Mouse (Mus musculus) embryo, embryonic 10 days (tissue): ENCODE results near the gene Acvr1c.

Experiments used
- DNase-seq: peaks from one replicate; pipeline ENCODE4 v3.0.0-alpha.2; 2015; ENCODE audit warnings: low spot score

The Acvr1c gene

DNA sequence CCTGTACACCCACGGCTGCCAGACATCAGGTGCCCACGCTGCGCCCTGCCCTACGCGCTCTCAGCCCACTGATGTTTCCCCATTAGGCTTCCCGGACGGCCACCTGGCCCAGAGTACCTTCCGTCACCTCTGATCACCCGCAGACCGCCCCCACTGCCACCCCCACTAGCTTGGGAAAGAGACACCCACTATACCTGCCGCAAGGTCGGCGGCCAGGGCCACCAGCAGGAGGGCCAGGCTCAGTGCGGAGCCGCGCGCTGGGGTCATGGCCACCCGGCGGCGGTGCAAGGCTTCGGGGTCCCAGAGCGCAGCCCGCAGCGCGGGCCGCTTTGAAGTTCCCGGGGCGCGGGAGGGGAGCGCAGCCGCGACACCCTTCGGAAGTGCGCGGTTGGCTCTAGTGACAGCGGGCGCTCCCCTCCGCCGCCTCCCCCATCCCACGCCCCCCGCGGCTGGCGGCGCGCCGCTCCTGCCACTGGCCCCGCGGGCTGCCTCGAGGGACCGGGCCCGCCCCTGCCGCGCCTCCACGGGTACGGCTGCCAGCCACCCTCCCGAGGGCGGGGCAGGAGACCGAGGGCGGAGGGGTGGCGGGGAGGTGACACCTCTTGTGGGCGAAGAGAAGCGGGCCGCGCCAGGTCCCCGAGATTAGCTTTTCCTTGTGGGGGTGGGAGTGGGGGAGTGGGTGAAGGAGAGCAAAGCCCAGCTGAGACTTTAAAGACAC is at the start of gene Acvr1c:
TSS of gene Acvr1c (minus strand) at position 482 of the 718 bp plus-strand sequence.
- peak; percentile 9 for DNase-seq

DNA sequence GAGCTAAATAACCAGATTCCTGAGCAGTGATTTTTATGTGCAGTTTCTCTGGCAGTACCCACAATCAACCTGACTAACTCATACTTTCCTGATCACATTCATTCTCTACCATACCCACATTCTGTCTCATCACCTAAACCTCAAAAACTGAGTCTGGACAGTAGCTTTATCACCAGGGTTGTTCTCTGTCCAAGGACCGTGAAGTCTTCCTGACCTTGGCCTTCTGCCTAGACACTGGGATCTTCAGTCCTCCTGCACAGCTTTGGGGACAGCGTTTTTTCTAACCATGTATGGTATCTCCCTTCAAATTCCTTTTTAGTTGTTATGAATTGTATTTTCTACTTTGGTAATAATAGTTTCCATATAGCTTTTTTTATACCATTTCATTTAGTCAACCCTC is 45.8 kb upstream of the Acvr1c start:
- DNase-seq = no peak

DNA sequence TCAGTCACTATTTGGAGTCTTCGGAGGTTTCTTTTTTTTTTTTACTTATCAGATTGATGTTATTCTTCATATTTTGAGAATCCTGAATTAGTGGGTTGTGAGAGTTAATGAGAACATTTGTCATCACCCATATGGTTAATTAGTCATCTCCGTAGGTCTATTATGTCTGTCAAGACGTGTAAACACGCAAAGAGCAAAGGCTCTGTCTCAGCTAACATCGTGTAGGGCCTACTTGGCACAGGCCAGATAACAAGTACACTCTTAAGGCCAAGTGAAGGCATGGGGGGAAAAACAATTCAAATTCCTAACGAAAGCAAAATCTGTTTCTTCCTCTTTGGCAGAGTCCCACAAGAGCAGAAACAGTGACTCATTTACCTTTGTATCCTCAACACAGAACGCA is 30.9 kb upstream of the Acvr1c start:
- no peak for DNase-seq

DNA sequence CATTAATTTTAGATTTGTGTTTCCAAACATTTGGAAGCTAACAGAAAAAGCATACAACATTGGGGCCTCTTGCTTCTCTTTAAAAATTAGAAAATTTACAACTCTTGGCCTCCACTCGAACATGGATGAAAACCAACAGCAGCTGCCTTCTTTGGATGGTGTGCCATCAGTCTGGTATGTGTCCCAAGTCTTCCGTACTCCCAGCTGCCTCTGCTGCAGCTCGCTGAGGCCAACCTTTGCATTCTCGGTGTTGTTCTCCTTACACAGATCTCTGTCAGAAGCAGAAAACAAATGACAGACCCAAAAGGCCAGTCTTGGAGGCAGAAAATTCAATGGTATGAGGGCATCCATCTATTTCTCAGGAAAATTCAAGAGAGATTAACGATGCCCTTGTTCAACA is 22.3 kb upstream of the Acvr1c start:
- DNase-seq = no peak

DNA sequence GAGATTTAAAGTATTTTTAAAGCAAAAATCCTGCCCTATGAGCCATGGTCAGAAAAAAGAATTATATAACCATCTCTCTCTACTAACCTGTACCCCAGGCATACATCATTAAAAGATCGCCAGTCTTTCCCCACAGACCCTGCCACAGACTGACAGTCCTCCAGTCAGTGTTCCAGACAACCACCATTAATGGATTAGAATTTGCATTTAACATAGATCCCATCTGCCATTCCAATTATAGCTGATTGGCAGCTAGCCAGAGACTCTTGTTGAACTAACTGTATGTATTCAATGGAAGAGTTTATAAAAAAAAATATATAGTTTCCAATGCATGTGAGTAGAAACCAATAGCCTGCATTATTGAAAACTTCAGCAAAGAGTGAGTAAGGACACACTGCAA is 21.8 kb upstream of the Acvr1c start:
- no peak for DNase-seq

DNA sequence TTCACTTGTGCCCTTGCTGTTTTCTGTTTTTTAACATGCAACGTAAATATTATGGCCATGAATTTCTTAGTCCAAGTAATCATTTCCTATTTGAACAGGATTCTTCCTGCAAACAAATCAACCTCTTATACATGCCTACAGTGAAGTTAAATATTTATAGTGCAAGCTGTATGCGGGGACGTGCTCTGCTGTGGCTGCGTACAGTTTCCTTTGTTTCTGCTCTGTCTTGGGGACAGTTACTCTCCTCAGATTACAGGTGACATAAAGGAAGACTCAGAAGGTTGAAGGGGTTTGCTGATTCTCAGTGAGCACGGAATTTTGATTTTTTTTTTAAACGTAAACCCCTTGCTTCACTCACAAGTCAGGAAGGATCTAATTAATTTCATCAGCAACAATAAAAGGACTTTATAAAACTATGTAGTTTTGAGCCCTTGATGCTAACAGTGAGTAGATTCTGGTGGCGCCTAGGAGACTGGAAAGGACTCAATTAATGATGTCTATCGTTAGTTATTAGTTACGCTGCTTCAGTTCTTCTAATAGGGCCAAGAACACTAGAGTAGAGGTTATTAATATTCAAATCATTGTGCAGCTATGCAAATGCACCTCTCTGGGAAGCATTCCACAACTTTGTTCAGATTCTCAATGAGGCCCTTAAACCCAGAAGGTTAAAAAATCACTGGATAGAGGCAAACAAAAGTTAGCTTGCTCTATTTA is 19.9 kb upstream of the Acvr1c start:
- no peak for DNase-seq

DNA sequence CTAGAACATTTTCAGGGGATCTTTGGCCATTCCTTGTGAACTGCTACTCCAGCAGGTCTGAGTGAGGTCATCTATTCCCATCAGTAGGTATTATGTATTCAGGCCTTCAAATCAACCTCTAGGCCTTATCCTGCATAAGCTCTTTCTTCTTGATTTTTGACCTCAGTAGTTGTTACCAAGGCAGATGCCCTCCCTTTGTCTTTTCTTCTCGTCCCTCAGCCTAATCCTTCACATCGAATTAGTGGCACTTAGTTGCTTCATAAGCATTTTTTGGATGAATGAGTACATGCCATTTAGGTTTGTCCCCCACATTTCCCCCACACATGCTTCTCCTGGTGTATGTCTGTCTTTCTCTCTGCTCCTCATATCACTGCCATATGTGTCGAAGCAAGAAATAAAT is 8.5 kb upstream of the Acvr1c start:
- no peak for DNase-seq

DNA sequence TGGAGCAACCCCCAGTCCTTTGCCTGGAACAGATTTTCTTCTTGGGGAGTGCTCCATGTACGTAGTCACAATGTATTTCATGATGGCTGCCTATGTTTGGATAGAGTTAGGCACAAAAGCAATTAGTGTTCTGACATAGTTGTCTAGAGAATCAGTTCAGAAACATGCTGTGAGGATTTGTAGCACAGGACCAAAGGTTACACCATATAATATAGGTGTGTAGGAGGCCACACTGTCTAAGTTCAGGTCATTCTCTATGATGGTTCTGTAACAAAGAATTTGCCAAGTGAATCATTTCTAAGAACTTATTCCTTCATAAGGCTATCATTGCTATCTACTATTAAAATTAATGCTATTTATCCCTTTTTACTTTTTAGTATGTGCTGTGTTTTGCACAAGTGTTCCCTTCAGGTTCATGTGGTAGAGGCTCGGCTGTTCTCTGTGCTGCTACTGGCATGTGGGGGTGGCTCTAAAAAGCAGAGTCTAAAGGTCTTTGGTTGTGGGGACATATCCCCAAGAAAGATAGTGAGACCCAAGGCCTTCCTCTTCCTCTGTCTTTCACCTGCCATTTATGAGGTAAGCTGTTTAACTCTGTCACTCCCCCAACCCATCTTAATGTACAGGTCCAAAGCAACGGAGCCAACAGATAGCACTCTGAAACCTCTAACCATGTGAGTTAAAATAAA is 3.8 kb upstream of the Acvr1c start:
- DNase-seq = no peak

DNA sequence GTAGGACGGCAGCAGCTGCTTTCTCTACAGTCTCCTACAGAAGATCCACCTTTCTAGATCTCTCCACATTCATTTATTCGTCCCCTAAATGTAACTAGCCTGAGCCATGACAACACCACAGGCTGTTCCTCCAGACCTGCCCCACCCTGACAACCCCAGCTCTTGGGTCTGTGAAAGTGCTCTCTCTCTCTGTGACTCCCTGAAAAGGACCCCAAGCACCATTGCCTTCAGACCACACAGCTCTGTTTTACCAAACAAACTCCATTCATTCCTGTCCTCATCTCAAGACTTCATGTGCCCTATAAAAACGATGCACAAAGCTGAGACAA is 401 bp upstream of the Acvr1c start:
- DNase-seq = no peak

DNA sequence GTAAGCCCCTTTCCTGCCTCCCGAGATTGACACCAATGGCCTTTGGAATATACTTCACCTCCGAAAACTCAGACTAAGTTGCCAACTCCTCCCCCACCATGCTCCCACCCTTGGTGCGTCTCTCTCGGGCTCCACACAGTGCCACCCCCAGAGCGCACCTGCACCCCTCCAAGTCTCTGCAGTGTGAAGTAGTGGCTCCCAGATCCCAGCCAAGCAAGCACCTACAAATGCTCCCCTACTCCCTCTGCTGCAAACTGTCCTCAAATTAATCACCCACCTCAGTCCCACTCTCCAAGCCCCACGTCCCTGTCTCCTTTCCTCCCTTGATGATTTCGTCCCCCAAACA is 654 bp downstream of the Acvr1c start:
- DNase-seq = peak; percentile 7

DNA sequence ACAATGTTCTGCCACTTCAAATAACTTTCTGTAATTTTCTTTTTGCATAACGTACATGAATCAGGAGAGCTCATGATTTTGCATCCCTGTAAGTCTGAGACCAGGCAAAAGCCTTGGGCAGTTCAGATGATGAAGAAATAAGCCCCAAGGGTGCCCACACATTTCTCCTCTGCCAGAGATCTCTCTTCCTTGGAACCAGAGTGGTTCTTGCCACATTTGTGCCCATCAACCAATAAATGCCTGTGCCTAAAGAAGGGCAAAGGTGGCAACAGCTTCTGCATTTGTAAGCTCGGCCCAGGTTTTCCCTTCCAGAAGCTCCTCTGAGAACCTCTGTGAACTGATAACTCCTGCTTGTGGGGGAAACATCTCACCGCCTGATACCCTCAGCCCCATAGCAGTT is 3.3 kb downstream of the Acvr1c start:
- DNase-seq = no peak

DNA sequence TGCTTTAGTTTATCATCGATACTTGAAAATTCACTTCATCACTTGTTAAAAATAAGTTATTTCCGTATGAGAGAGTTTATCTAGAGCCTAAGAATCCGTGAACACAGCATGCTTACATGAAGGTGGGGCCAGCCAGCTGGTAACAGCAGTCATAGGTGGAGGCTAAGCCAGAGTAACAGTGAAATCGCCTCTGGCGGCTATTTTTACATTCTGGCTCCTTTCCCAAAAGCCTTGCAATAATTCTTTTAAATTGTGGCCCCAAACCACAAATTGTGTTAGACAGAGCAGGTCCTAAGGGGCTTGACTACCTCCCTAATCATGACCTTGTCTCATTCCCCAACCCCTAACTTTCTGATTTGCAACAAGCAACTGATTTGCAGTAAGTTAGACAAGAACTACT is 4.8 kb downstream of the Acvr1c start:
- no peak for DNase-seq

DNA sequence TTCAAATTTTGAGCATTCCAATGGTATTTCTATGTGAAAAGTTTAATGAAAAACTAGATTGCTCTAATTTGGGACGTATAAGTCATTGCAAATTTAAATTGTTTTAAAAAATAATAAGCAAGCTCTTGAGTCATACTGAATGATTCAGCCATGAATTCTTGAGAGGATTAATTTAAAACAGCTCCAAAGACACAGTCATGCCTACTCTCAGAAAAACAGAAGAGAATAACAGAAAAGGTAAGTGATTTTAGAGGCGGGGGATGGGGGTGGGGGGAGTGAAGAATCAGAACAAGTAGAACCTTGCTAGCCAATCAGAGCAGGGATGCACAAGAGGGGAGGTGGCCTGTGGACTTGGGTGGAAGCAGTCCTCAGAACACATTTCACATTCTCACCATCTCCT is 7.0 kb downstream of the Acvr1c start:
- no peak for DNase-seq

DNA sequence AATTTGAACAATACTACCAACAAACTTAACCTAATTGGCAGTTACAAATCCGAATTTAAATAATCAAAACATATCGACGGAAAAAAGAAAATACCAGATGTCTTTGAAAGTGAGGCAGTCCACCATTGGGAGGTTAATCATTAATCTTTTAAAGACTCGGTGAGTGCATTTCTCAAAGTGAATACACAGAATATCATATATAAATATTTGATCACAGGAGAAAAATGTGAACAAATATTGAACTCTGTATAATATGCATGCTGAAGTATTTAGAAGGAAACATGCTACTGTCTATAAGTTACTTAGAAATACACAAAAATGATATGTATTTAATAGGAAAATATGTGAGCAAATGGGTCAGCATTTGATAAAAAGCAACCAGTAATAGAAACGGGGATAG is 21.0 kb downstream of the Acvr1c start:
- DNase-seq = no peak

DNA sequence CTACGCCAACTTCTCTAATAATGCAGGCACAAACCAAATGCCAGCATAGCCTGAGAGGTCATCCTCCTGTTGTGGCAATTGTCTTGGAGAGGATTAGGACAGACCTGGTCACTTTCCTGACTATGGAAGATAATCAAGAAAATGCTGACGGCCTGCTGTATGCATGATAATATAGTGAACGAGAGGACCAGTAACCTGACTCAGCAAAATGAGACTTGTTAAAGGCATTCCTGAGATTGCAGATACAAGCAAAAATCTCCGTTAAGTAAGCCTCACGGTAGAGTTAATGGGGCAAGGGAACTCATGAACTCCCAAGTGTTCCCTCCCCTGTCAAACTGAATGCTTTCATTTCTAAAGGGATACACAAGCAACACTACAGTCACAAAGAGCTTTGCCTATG is 28.1 kb downstream of the Acvr1c start:
- no peak for DNase-seq

DNA sequence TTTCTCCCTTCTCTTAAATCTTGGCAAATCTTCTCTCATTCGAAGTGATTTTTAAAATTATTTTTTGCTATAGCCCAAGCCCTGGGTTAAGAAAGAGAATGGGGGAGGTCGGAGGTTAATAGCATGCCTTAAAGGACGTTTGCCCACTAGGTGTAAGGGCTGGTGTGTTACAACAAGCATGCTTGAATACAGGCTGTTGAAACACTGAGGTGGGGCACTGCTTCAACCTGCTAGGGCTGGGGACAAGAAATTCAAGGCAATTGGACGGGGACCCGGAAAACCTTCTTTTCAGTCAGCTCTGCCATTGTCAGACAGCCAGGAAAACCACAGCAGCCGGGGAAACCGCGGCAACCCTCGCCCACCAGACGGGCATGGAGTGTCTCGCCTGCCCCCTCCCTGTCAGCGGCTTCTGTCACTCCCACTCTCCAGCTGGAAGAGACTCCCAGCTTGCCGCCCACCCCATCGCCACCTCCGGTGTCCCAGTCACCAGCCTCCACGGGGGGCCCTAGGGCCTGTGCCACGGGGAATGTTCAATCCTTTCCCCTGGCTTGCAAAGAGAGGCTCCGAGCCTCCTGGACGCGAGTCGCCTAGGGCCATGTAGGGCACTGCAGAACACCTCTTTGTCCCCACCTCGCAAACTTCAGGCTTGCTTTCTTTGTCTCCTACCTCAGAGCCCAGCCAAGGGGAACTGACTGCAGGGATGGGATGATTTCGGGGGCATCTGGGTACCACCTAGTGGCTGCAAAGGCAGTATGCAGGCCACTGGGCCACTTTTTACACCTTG is 33.4 kb downstream of the Acvr1c start:
- DNase-seq = peak; percentile 74

DNA sequence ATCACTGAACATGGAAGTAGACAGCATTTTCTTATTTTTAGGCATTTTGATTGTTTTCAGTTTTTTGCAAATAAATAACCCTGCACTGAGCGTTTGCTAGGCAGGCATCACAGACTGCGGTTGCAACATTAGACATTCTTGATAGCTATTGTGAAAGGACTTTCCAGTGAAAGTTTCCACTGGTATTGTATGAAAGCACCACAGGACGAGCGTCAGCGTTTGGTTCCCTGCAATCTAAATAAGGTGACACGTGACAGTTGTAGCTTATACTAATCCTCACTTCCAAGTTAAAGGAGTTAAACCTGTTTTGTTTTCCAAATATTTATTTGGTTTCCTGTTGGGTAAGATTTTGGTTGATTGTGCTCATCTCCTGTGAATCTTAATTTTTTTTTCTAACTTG is 34.4 kb downstream of the Acvr1c start:
- DNase-seq = no peak

DNA sequence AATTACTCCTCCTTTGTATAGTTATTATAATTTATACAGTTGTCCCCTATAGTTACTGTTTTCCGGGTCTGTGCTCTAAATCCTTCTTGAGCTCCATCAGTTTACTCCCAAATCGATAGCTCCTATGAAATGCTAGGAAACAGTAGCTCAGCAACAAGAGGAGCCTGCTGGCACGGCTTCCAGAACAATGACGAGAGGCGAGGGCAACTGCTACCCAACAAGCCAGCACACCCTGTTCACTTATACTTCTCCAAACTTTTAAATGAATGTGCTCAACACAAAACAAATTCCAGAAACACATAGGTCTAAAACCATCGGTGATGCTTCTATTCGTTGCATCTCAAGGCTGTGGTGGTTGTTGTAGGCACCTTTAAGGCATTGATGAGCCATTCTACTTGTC is 41.5 kb downstream of the Acvr1c start:
- no peak for DNase-seq

DNA sequence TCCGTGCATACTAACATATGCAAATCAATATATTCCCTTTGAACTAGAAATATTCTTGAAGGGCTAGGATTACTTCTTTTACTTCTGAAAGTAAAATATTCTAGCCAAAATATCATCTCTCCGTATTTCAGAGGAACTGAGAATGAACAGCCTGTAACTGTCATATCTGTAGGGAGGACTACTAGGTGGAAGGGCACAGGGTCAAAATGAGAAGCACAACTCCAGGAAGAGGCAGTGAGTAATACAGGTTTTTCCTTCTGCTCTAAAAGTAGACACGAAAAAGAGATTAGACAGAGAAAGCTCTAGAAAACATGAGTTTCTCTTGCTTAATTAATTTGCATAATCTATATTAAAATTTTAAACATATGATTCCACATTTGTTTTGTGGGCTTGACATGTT is 48.0 kb downstream of the Acvr1c start:
- DNase-seq = no peak

DNA sequence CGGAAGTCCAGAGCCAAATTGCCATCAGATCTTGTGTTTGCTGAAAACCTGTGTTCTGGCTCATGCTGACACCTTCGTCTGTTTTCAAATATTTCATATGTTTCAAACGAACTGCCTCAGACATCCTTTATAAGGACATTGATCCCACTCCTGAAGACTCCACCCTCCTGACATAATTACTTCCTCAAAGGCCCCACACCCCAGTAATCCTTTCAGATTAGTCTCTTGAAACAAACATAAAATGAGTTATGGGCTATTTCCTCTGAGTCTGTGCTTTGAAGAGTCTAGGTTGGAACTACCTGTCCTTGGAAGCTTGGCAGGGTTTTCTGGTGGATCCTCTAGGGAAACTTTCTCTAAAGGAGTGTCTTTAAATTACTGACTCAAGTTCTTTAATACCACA is 53.2 kb downstream of the Acvr1c start:
- DNase-seq = no peak

DNA sequence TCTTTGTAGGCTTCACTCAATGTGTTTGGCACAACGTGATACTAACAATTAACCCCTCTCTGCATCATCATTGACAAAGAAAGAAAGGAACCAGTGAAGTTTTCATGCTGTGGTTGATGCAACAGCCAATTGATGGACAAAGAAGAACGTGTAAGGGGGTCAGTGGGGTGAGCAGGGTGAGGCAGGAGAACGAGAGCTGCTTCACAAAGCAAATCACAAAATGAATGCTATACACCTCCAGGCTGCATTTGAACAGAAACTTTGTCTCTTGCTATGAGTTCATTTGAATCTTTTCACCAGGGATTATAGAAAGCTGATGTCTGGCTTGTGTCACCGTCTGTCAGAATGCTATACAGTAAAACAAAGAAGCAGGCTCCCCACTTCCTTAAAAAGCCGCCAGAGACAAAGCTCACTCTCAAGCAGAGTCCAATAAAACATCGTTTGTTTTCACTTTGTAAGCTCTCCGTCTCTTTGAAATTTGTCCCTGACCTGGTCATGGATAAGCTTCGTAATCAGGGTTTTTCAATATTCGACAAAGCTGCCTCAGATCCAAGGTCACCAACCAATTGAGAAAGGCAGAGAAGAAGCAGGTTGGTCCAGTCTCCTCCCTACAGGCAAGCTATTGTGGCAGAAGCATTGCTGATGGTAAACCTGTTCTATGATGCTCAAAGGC is 67.8 kb downstream of the Acvr1c start:
- DNase-seq = no peak

DNA sequence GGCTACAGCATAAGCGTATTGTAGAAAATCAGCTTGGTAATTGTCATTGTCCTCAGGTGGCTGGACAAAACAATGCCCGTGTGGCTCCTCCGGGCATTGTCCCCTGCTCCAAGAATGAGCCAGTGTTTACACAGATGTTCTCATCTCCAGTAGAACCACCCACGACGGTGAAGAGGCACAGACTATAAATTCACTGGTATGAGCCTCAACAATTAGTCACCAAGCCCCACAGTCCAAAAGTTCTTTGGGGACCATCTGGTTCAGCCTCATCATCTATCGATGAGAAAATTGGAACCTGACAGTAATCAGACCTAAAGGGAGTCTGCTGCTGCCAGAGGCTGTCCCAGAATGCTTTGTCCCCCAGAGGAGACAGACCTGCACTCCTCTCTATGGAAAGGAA is 68.4 kb downstream of the Acvr1c start:
- DNase-seq = no peak
